Mouse (Mus musculus) monocyte, adult 5-6 weeks (primary cell): ENCODE results near the gene Kif27. TPM values are rescaled to one million over a fixed set of nuclear protein-coding genes. Genes with fewer than 3 reads are reported as not detected.
"Not testable (repeated sequence)": the region's sequence is repeated elsewhere in the genome, so short reads cannot be mapped to it uniquely, and the experiment has no call there.

ENCODE experiments used
- ATAC-seq: fragments of 153-309, 156-312 bp; replicated peaks from 2 replicates; pipeline ENCODE4 v1.8.0; 2017; ENCODE audit warnings: mild to moderate bottlenecking; ENCODE audit not compliant: low TSS enrichment, insufficient number of reproducible peaks, severe bottlenecking, poor library complexity, low FRiP score
- total RNA-seq: library from RNA; stranded (forward); fragments of 200-1000, 200-491, 200-594 nt; gene quantifications from 3 replicates; pipeline ENCODE4 v1.2.3, GENCODE M21; 2017

Kif27 gene
- 0.29 TPM in 1 of 3 replicates, not detected in the others for total RNA-seq

- peak; percentile 96 for ATAC-seq
These were observed at the start of gene Kif27 for GRCm38 (mm10) chr13:58358629-58359303. TSS of gene Kif27 (minus strand) at chr13:58359122.

GRCm38 (mm10) chr13:58403243-58403642 is 44.3 kb upstream of the Kif27 start, which contains the start of gene Hnrnpk:
TSS of gene Hnrnpk (minus strand) at chr13:58403343.
- not testable (repeated sequence) for ATAC-seq

GRCm38 (mm10) chr13:58402744-58403110 is 43.8 kb upstream of the Kif27 start:
- no peak for ATAC-seq

GRCm38 (mm10) chr13:58402003-58402743 is 43.3 kb upstream of the Kif27 start, which contains the start of gene Rmi1:
TSS of gene Rmi1 (plus strand) at chr13:58402248.
- peak; percentile 89 for ATAC-seq

GRCm38 (mm10) chr13:58401135-58402002 is 42.4 kb upstream of the Kif27 start:
- peak; percentile 37 for ATAC-seq

GRCm38 (mm10) chr13:58400576-58400975 is 41.7 kb upstream of the Kif27 start:
- no peak for ATAC-seq

- no peak for ATAC-seq
These were observed 38.7 kb upstream of the Kif27 start for GRCm38 (mm10) chr13:58397651-58398050.

GRCm38 (mm10) chr13:58394392-58394791 is 35.5 kb upstream of the Kif27 start:
- ATAC-seq = not testable (repeated sequence)

GRCm38 (mm10) chr13:58389324-58389951 is 30.5 kb upstream of the Kif27 start:
- no peak for ATAC-seq

- no peak for ATAC-seq
These were observed 29.5 kb upstream of the Kif27 start for GRCm38 (mm10) chr13:58388379-58388778.

- peak; percentile 75 for ATAC-seq
These were observed 29.0 kb upstream of the Kif27 start for GRCm38 (mm10) chr13:58387948-58388347.

- no peak for ATAC-seq
These were observed 26.6 kb upstream of the Kif27 start for GRCm38 (mm10) chr13:58385547-58385920.

- peak; percentile 52 for ATAC-seq
These were observed 26.0 kb upstream of the Kif27 start, which contains the start of gene 2210016F16Rik for GRCm38 (mm10) chr13:58384779-58385546. TSS of gene 2210016F16Rik (minus strand) at chr13:58385225.

- no peak for ATAC-seq
These were observed 25.4 kb upstream of the Kif27 start for GRCm38 (mm10) chr13:58384371-58384770.

- ATAC-seq = no peak
These were observed 14.2 kb upstream of the Kif27 start for GRCm38 (mm10) chr13:58373153-58373470.

- ATAC-seq = no peak
These were observed 13.6 kb upstream of the Kif27 start for GRCm38 (mm10) chr13:58372278-58373152.

- no peak for ATAC-seq
These were observed 9.9 kb upstream of the Kif27 start for GRCm38 (mm10) chr13:58368835-58369234.
